Mouse (Mus musculus): Measurements from ENCODE around the gene Mcu.

The Mcu gene

DNA sequence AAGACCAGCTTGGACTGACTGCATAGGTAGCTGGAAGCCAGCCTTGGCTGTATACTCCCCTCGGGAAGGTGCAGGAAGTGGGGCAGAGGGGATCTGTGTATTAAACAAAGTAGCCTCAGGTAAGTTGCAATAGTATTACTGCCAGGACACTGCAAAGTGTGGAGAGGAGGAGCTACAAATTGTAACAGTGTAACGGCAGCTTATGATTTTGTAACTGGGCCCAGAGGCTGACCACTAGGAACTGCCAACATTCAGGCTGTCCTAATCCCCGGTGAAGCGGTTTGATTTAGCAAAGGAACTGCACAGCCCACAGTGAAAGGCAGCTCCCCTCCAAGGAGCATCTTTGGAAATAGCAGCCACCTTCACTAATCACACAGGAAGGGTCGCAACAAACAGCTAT is 3.2 kb downstream of the Mcu start:
- DNase-seq (ENCODE audit: low spot score in 2 of 2) = no peak

- DNase-seq (ENCODE audit: low spot score in 2 of 2) = no peak
Measured at GRCm38 (mm10) chr10:59604879-59605464, 11.5 kb downstream of the Mcu start.

- no peak for DNase-seq (ENCODE audit: low spot score in 2 of 2)
Measured at GRCm38 (mm10) chr10:59603843-59604242, 12.6 kb downstream of the Mcu start.

- DNase-seq (ENCODE audit: low spot score in 2 of 2) = no peak
Measured at GRCm38 (mm10) chr10:59602891-59603290, 13.6 kb downstream of the Mcu start.

GRCm38 (mm10) chr10:59602043-59602442 is 14.4 kb downstream of the Mcu start:
- no peak for DNase-seq (ENCODE audit: low spot score in 2 of 2)

GRCm38 (mm10) chr10:59600516-59600915 is 16.0 kb downstream of the Mcu start:
- DNase-seq (ENCODE audit: low spot score in 2 of 2) = no peak

DNA sequence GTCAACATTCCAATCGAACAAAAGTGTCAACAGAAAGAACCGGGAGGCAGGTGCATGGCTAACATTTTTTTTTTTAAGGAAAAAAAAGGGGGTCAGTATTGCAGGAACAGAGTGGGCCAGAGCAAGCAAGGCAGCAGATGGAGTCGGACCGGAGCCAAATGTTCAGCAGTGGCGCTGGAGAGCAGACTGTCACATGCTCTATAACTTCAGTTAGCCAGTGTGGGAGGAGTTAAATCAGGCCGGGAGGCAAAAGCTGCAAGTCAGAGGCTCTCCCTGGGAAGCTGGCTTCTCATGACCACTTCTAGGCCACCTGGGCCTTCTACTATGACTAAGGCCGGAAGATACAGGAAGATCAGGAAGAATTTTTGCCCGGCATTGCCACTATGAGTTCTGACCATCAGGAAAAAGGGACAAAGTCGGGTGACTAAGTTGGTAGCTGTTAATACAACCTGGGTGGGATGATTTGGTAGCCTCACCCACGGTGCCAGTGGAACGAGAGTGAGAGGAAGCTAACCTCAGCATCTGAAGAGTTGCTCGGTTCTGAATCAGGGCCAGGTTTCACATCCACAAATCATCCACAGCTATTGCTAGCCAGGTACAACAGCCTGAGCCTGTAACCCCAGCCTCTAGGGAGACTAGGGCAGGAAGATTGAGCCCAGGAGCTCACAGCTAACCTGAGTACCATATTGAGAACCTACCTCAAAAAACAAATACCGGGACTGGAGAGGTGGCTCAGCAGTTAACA is 22.5 kb downstream of the Mcu start:
- DNase-seq (ENCODE audit: low spot score in 2 of 2) = no peak

DNA sequence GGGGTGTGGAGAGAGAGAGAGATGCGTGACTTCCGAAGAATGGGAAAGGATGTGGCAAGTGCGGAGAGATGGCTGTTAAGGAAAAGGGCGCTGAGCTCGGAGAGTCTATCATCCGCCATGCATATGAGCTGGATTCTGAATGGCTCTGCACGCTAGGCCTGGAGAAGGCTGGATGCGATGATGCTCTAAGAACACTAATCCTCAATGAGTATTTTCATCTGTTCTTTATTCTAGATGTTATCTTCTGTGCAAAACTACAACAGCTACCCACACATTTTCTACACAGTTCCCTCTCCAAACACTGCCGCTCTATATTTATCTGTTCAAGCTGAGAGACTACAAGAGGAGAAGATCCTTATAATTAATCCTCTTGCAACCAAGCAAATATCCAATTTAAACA is 25.9 kb downstream of the Mcu start:
- no peak for DNase-seq (ENCODE audit: low spot score in 2 of 2)

GRCm38 (mm10) chr10:59589856-59590255 is 26.6 kb downstream of the Mcu start:
- DNase-seq (ENCODE audit: low spot score in 2 of 2) = no peak

GRCm38 (mm10) chr10:59589420-59589819 is 27.1 kb downstream of the Mcu start:
- DNase-seq (ENCODE audit: low spot score in 2 of 2) = peak; percentile 29 to 38

DNA sequence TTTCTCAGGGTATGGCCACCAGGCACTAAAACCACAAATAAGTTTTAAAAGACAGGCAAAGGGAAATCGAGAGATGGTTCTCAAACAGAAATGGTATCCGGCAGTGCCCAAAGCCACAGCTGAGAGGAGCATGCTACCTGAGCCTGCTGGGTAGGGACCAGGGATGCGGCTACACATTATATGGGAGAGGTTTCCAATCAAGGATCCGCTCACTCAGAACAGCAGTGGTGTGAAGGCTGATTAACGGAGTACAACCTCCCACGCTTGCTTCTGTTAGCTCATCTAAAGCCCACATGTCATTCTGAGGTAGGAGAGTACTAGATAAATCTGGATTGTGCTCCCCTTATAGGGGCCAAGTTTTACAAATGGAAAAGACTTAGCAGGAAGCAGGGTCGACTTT is 28.4 kb downstream of the Mcu start:
- no peak for DNase-seq (ENCODE audit: low spot score in 2 of 2)

- DNase-seq (ENCODE audit: low spot score in 2 of 2) = no peak
Measured at GRCm38 (mm10) chr10:59586821-59587220, 29.7 kb downstream of the Mcu start.

DNA sequence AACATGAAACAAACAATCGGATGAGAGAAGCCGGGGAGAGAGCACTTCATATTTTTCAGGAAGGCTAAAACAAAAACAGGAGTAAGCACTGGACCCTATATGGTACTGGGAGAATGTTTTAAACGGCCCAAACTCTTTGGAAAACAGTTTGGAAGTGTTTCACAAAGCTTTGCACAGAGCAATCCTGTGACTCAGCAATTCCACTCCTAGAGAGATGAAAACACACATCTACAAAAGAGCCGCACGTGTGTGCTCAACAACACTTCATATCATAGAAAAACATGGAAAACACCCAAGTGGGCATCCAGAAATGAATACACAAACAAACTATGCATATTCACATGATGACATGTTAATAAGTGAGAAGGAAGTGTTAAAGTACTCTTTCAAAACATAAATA is 30.9 kb downstream of the Mcu start:
- no peak for DNase-seq (ENCODE audit: low spot score in 2 of 2)

DNA sequence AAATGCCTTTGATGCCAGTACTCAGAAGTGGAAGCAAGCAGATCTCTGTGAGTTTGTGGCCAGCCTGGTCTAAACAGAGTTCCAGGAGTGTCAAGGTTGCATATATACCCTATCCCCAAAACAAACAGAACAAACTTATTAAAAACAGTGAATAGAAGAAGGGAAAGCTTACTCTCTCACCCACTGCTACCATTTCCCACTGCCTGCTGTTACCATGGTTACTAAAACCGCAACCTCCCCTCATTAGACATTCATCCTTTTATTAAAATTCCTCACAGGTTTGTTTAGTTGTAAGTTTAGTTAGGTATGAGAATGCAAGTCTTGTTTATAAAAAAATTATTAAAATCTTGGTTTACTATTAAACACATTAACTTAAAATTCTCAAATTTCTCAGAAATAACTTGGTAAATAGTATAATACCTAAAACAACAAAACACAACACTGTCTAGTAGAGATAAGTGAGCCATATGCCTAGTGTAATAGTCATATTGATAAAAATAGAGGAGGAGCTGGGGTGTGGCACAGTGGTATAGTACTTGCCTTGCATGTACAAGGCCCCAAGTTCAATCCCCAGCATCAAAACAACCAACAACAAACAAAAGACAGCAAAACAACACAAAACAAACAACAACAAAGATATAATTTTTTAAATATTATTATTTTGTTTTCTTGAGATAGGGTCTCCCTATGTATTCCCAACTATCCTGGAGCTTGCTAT is 34.5 kb downstream of the Mcu start:
- DNase-seq (ENCODE audit: low spot score in 2 of 2) = no peak

- DNase-seq (ENCODE audit: low spot score in 2 of 2) = no peak
Measured at GRCm38 (mm10) chr10:59580593-59581149, 35.8 kb downstream of the Mcu start.

- no peak for DNase-seq (ENCODE audit: low spot score in 2 of 2)
Measured at GRCm38 (mm10) chr10:59579645-59580044, 36.8 kb downstream of the Mcu start.

- peak; percentile 11 to 27 for DNase-seq (ENCODE audit: low spot score in 2 of 2)
Measured at GRCm38 (mm10) chr10:59577871-59578801, 38.4 kb downstream of the Mcu start.

- no peak for DNase-seq (ENCODE audit: low spot score in 2 of 2)
Measured at GRCm38 (mm10) chr10:59576305-59576704, 40.2 kb downstream of the Mcu start.

GRCm38 (mm10) chr10:59571964-59572363 is 44.5 kb downstream of the Mcu start:
- no peak for DNase-seq (ENCODE audit: low spot score in 2 of 2)

GRCm38 (mm10) chr10:59571273-59571672 is 45.2 kb downstream of the Mcu start:
- DNase-seq (ENCODE audit: low spot score in 2 of 2) = no peak

DNA sequence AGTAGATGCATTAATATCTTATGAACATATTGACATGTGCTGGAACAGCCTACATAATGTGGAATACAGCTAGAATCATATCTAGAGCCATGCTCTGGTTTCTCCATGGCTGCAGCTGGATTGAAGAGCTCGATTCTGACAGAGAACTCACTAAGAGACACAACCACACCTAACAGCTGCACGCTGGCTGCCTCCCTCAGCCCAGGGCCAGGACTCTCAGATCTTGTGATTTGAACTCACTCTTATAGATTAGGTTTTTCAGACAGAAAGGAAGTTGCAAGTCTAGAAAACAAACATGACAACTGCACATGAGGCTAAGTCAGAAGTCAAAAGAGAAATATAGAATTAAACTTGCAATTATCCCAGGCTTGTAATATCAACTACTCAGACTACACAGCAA is 45.7 kb downstream of the Mcu start:
- DNase-seq (ENCODE audit: low spot score in 2 of 2) = no peak

- no peak for DNase-seq (ENCODE audit: low spot score in 2 of 2)
Measured at GRCm38 (mm10) chr10:59570360-59570759, 46.1 kb downstream of the Mcu start.
